Mouse (Mus musculus) Muller cell, postnatal 12 days (primary cell): ENCODE results near the gene Cd6.

Source experiments
- DNase-seq: peaks from one replicate; pipeline ENCODE4 v3.0.0-alpha.2; 2015; ENCODE audit errors: inconsistent ontology term

Gene Cd6

GRCm38 (mm10) chr19:10803751-10804150 lies 26.1 kb downstream of the Cd6 start:
- no peak for DNase-seq

DNA sequence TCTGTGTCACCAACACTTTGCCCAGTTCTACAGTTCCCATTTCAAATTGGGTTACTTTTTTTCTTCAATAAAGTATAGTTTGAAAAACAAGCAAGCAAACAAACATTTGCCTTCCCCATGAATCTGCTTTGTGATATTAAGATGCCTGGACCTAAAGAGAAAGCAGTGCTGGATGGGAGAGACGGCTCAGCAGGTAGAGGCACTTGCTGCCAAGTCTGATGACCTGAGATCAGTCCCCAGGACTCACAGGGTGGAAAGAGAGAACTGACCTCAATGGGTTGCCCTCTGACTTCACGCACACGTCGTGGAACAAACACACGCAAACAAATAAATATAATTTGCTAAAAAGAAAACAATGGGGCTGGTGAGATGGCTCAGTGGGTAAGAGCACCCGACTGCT lies 28.0 kb downstream of the Cd6 start:
- DNase-seq: no peak

GRCm38 (mm10) chr19:10801070-10801469 lies 28.8 kb downstream of the Cd6 start:
- DNase-seq: no peak

DNA sequence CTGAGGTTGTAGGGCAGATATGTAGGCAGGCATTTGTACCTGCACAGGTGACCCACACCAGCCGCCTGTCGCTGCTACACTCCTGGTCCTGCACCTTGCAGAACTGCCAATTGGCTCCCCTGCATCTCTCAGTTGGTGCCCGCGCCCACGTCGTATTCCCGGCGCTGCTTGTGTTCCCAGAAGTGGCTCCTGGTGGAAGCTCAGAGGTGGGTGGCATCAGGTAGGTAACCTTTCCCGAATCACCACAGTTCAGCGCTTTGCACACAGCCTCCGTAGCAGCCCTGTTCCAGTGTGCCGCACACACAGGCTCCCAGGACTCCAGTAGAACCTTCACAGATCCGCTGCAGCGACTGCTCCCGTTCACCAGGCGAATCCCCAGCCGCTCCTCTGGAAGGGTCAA lies 30.7 kb downstream of the Cd6 start:
- DNase-seq: no peak

DNA sequence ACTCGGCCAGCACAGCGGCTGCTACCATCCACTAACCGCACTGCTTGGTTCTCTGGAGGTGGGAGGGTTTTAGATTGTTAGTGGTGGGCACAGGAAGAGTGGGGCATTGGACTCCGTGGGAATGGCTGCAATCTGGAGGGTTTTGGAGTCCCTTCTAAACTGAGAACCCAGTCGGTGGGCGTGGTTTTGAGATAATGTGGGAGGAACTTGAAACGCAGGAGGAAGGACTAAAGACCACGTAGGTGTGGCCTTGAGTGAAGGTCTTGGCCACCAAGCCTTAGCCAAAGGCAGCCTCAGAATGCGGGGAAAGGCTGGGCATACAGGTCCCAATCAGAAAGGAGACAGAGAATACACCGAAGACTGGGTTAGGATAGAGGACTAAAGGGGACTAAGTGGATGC lies 31.3 kb downstream of the Cd6 start:
- DNase-seq: no peak

DNA sequence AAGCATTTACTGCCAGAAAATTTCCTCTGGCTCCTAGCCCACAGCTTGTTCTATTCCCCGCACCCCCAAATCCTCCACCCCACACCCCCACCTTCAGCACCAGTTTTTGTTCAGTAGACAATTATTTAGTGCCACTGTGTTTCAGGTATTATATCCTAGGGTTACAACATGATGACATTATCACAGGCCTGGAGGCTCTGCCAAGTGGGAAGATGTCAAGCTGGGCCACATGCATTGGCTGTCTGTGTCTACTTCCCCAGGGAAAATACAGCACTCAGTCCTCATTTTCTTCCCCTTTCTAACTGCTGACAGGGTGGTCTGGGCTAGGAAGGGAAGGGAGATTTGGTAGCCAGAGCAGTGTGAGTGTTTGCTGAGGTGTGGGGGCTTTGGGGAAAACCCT lies 34.9 kb downstream of the Cd6 start:
- DNase-seq: no peak

DNA sequence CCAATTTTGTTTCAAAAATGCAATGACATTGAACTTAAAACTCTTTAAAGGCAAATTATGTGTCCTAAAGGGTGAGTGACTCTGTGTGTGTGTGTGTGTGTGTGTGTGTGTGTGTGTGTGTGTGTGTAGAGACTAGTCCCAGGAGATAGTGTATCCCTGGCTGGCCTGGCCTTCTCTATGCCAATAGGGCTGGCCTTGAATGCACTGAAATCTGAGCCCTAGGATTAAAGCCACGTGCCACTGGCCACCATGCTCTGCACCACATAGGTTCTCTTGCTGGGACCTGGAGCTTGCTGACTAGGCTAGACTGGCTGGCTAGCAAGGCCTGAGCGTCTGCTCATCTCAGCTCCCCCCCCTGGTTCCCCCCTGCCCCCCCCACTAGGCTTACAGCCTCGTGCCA lies 36.8 kb downstream of the Cd6 start:
- no peak for DNase-seq

DNA sequence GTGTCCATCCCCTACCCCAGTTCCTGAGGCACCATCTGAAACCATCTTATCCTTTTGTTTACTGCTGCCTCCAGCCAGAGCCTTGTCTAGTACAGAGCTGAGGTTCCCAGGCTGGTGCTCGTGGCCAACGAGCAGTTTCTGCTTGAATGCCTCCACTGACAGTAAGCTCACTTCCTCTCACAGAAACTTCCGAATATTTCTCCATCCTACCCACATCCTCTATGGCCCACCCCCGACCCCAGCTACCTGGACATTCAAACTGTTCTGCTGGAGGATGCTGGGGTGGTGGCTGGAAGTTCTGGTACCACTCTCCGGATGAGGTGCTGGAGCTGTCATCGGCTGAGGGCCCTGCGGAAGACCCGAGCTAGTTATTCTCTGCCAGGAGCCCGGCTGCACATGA lies 39.5 kb downstream of the Cd6 start:
- no peak for DNase-seq

DNA sequence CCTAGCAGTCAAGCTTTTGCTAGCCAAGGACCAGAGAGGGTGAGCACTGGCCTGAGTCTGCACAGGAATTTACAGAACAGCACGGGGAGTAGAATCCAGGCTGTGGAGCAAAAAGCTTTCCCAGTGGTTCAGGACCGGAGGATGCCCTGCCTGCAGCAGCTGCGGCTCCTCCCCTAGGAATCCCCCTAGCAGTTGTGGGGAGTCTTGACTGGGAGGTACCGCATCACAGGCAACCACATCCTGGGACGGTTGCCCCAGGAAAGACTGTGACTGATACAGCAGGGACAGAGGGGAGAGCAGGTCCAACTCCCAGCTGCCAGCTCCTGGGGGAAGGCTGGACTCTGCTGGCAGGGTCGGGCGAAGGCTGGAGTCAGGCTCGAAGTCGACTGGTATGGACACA lies 41.6 kb downstream of the Cd6 start:
- no peak for DNase-seq

- DNase-seq: no peak
Observed at GRCm38 (mm10) chr19:10787406-10787805, 42.5 kb downstream of the Cd6 start.

DNA sequence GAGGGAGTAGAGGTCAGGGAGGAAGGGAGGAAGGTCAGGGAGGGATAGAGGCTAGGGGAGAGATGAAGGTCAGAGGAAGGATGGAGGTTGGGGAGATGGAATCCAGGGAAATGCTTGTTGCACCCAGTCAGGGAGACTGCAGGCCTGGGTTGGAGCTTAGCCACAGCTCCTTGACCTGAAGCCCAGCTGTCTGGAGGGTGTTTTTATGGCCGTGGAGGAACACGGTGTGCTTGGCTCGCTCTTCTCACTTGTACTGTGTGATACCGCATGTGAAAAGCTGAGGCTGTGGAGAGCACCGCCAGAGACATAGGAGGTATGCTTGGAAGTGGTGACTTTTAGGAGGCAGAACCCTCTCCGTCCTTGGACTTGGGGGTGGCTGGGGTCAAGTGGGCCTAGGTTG lies 43.1 kb downstream of the Cd6 start:
- no peak for DNase-seq

DNA sequence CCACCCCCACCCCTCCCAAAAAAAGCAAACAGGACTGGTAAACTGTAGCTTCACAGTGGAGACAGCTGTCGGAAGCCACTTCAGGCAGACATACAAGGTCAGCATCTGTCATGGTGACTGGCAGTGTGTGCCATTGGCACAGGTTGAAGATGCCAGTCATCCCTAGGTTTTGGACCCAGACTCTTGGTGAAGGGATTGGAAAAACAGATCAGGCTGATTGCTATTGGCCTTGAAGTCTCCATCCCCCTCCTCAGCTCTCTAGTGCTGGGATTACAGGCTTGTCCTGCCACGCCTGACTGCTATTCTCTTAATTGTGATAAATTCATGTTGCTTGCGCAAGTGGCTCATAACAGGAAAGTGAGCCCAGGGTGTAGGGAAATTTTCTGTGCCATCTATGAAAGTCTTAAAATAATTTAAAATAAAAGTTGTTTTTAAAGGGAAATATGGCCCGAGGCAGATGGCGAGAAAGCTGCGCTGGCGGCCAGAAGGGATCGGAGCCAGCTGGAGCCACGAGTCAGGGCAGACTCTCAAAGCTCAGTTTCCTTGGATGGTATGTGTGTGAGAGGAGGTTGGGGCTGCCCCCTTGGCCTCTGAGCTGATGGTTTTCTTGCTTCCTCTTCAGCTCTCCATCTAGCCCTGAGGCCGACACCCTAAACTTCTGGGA lies 44.9 kb downstream of the Cd6 start:
- no peak for DNase-seq

DNA sequence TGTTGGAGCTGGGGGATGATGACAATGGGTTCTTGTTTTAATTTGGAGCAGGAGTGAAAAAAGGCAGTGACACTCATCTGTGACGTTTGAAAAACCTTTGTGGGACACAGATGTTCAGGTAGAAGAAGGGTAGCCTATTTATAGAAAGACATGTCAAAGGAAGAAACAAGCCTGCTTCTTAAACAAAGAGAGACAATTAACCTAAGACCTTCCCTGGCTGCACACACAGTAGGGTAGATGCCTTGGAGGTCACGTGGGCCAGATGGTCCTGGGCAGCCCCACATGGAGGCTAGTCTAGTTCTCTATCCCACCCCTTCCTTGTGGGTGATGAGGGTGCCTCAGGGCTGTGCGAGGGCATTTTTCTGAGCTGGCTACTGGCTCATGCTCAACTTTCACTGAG lies 45.8 kb downstream of the Cd6 start:
- DNase-seq: peak; percentile 39

DNA sequence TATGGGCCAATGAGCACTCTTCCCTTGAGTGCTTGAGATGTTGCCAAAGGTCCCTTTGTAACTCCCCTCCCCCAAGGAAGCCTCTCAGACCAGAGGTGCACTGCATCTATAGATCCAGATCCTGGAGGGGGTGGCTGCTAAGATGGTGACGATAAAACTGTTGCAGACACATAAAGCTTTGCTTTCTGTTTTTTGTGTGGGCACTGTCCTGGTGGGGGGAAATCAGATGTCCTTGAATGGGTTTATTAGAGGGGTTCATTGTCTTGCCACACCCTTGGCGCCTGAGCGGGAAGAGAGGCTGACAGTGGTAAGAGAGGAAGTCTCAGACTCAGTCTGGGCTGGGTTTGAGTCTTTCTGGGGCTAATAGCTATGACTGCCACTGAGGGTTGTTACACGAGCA lies 46.7 kb downstream of the Cd6 start:
- DNase-seq: no peak

- DNase-seq: no peak
Observed at GRCm38 (mm10) chr19:10781641-10782040, 48.2 kb downstream of the Cd6 start.

DNA sequence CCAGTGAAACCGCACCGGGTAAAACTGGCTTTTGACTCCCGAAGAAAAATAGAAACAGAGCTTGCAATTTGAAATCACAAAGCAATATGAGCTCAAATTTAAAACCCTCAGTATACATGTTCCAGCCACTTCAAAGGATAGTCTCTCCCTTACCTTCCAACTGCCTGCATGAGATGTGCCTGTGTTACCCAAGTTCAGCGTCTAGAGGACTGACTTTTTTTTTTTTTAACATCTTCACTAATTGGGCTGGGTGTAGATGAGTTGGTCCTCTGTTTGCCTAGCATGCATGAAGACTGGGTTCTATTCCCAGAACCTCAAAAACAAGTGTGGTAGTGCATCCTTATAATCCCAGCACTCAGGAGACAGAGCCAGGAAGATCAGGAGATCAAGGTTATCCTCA lies 53.0 kb downstream of the Cd6 start:
- no peak for DNase-seq

- no peak for DNase-seq
Observed at GRCm38 (mm10) chr19:10774141-10774540, 55.7 kb downstream of the Cd6 start.

- DNase-seq: no peak
Observed at GRCm38 (mm10) chr19:10773384-10773783, 56.5 kb downstream of the Cd6 start.

GRCm38 (mm10) chr19:10772866-10773265 lies 57.0 kb downstream of the Cd6 start:
- DNase-seq: no peak

- no peak for DNase-seq
Observed at GRCm38 (mm10) chr19:10771995-10772394, 57.9 kb downstream of the Cd6 start.

DNA sequence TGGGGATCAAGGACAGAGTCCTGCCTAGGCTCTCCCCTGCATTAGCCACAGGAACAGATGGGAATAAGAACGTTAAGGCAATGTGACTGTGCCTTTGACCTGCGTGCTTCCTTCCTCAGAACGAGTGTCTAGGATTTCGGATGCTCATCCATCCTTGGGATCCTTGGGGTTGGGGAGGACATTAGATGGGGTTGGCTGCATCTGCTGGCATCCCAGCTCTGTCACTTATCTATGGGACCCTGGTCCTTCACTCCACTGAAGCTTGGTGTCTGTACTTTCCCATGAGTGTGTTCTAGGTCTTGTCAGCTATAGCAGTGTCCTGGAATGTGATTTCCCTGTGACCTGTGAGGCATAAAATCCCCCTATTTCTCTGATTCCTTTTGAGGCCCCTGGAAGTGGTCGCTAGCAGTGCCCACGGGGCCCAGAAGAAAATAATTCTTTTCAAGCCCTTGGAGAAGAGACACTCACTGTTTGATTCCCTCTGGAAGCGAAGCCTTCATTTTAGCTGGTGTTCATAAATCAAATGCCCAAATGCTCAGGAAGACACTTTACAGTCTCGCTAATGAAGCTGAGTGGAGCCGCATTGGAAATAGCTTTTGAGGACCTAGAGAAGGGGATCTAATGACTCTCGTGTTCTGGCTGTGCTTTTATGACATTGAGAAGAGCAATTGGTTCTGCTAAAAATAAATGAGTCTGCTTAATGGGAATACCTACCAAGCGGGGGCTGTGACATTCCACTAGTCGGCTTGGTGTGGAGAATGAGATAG lies 60.2 kb downstream of the Cd6 start:
- peak; percentile 41 for DNase-seq

GRCm38 (mm10) chr19:10768694-10769428 lies 61.0 kb downstream of the Cd6 start:
- peak; percentile 30 for DNase-seq

DNA sequence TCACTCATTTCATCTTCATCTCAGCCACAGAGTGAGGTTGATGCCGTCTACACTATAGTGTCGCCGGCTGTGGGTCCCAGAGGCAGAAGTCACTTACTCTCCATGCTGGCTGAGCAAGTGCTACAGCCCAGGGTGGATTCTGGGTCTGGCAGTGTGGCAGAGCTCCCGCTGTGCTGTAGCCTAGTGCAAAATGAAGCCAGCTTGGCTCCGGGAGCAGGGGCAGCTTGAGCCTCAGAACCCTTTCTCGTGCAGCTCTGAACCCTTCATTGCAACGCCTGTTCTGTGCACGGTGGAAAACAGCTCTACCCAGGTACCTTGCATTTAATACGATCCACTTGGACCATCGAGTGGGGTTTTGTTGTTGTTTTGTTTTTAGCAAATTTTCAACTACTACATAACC lies 62.2 kb downstream of the Cd6 start:
- no peak for DNase-seq
